Mouse (Mus musculus): ENCODE measurements at regions not wholly inside any gene's neighbourhood (a gene's known extent, or its start where the extent isn't known, plus 50 kb on each side); places are given as distances from the start of the nearest gene placed in this dataset.
"Not testable (repeated sequence)": the region's sequence is repeated elsewhere in the genome, so short reads cannot be mapped to it uniquely, and the experiment has no call there.

DNA sequence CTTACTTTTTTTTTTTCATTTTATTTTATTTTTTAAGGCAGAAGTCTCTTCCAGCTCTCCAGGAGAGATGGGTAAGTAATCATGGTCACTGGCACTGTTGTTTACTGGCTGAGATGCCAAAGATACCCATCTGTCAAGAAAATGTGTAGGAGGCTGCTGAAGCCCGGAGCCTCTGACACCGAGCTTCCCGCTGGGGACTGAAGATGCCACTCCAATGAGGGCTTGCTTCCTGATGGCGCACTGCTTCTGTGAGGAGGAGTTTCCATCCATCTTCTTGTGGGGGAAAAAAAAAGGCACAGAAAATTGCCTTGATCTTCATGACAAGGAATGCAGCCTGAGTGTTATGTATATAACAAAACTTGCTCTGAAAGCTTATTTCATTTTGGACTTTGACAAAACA is 418.2 kb upstream of the Igfbp7 start:
- ATAC-seq (replicated peaks; ENCODE audit: low FRiP score, poor library complexity, severe bottlenecking): no peak

DNA sequence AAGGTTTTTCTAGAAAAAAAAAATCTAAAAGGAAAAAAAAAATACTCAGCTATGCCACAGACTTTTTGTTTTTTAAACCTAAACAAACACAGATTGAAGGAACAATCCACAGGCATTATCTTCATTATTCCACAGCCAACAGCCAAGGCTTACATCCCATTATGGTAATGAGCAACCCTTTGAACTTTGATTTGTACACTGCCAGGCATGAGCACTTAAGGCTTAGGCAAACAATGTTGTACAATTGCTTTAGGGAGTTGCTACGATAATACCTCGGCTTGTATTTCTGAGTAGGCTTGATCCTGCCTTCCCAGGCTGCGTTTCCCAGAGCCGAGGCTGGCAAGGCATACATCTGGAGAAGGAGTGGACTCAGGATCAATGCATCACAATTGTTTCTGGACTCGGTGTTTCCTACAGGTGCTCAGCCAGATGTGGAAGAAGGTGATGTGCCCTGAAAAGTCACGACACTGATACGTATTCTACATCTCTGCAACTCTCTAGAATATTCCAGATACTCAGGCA is 409.0 kb upstream of the Igfbp7 start:
- ATAC-seq (replicated peaks; ENCODE audit: low FRiP score, poor library complexity, severe bottlenecking): no peak

DNA sequence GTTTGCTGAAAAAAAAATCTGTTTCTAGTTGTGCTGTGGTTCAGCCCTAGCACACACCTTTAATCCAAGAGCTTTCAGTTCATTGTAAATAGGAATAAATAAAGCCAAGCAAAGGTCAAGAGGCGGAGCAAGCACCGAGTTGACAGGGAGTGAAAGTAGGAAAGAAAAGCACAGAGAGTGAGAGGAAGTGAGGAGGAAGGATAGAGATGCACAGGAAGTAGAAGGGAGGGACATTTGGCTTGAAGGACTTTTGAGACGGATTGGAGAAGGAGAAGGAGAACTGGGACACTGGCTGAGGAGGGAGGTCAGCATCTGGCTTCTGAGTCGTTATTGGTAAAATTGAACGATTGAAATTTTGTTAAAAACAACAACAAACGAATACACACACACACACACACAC is 402.0 kb upstream of the Igfbp7 start:
- ATAC-seq (replicated peaks; ENCODE audit: low FRiP score, poor library complexity, severe bottlenecking): no peak

DNA sequence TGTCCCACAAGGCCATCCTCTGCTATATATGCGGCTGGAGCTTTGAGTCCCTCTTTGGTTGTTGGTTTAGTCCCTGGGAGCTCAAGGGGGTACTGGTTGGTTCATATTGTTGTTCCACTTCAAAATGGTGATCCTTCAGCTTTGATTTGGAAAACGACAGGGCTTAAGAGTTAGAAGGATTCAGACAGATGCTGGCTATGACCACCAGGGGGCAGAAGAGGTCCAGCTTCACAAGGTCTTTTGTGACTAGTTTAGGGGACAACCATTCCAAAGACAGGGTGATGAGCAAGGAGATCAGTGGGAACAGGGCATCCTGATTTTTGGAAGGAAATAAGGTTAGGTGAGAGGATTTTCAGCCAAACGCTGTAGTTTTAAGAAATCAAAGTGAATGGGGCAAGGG is 399.9 kb upstream of the Igfbp7 start:
- no peak for ATAC-seq (replicated peaks; ENCODE audit: low FRiP score, poor library complexity, severe bottlenecking)

DNA sequence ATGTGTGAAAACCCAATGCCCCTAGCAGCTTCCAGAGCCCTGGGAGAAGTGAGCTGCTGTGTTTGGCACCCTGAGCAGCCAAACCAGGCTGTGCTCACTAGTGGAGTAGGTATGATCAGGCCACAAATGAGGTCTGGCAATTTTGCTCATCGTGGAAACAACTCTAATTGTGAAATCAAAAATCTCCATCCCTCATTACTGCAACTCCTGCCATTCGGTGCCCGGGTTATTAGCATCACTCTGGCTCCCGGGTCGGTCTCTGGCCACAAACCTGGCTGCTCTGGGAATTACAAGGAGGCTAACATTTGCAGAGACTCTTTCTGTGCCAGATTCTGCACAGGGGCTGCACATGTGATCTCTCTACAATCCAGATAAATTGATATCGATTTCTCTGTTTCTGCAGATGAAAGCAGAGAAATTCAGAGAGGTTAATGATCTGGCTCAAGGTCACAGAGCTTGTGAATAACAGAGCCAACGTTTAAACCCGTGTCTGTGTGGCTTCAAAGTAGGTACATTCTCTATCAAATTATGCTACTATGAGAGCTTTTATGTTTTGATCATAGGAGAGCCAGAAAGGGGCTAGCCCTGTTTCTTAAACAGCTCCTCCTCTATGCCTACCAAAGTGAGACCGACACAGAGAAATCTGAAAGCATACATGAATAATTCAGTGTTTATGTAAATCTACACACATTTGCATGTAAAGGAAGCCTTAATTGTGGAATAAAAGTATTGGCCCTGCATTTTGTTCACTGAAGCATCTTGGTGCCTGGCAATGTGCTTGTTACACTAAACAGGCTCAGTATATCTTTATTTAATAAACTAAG is 398.7 kb upstream of the Igfbp7 start:
- ATAC-seq (replicated peaks; ENCODE audit: low FRiP score, poor library complexity, severe bottlenecking): no peak

DNA sequence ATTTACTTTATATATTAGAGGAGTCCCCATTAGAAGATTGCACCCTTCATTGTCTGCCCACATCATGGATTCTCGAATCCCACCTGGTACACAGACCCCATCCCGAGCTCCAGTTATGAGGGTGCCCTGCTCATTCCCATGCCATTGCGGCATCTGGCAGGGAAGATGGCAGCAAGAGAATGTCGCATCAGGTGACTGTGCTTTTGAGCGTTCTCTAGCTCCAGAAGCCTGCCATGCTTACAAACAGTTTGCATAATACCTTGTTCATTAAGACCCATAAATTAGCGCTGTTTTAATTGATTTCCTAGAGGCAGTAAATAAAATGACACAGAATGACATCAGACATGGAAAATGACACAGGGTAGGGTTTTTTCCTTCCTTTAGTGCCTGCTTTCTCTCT is 398.0 kb upstream of the Igfbp7 start:
- no peak for ATAC-seq (replicated peaks; ENCODE audit: low FRiP score, poor library complexity, severe bottlenecking)

DNA sequence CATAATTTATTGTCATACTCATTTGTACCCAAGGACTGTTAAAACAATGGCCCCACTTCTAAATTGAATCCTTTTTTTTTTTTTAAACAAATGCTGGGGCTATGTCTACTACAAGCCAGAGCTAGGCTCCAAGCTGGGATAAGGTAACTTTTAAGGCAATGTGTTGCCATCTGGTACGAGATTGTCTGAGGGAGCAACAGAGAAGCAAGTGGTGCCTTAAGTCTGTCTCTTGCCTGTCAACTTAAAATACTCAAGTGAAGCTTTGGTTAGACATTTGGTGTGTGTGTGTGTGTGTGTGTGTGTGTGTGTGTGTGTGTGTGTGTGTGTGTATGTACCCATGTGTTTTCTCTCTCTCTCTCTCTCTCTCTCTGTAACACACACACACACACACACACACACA is 397.5 kb upstream of the Igfbp7 start:
- ATAC-seq (replicated peaks; ENCODE audit: low FRiP score, poor library complexity, severe bottlenecking): no peak

DNA sequence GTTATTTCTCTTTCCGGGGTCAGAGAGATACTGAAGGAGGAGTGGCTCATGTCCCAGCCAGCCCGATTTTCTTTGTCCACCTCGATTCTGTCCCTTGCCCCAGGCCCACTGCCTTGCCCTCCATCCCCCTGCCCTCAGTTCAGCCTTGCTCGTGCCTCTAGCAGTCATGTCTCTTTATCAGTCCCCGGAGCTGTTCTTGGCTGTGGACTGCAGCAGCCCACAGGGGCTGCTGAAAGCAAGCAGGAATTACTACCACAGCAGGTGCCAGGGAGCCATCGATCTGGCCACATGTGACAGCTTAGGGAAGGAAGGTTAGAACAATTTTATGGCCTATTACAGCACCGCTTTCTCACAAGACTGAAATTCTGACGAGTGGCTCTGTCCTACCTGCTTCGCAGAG is 396.3 kb upstream of the Igfbp7 start:
- no peak for ATAC-seq (replicated peaks; ENCODE audit: low FRiP score, poor library complexity, severe bottlenecking)

DNA sequence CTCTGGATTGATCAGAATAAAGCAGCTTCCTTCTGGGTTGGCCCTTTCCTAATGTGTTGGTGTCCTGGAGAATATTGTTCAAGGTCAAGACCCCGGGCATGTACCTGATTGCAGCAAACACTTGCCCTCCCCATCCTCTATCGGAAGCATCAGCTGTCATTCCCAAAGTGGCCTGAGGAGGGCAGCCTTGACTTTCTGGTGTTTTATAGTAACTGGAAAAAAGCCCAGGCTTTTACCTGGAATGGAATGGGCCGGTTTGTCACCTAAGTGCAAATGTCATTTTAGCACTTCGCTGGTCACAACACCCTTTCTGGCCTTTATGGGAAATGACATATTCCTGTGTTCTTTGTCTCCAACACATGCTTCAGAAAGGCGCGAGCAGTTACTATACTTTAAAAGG is 395.7 kb upstream of the Igfbp7 start:
- ATAC-seq (replicated peaks; ENCODE audit: low FRiP score, poor library complexity, severe bottlenecking): no peak

DNA sequence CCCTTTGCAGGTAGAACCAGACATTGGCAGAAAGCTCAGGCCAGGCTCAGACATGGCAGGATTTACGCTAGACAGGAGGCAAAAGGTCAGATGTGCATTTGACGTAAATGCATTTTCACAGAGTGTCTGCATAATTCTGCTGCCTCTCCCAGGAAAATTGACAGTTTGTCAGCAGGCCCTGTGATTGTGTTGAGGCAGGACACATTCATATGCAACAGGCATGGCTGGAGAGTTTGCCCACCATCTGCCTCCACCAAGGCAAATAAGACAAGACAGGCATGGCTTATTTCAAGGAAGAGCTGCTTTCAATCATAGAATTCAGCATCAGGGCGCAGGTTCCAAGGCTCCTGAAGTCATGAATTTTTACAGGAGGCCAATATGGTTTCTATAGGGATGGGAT is 389.1 kb upstream of the Igfbp7 start:
- ATAC-seq (replicated peaks; ENCODE audit: low FRiP score, poor library complexity, severe bottlenecking): no peak

DNA sequence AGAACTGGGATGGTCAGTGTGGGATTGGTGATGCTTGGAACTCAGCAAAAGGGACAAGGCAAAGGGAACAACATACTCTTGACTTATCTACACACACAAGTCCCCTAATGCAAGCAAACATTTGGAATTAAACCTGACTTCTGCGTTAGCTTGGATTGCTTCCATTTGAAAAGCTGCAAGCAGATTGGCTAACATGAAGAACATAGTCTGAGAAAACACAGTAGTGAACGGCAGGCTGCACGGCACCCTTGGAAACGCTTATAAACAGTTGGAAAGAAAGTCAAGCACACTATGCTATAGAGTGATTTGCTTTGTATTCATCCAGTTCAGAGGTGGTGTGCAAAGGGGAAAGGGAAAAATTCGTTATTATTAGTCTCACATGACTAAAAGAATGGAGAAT is 387.9 kb upstream of the Igfbp7 start:
- ATAC-seq (replicated peaks; ENCODE audit: low FRiP score, poor library complexity, severe bottlenecking): no peak

DNA sequence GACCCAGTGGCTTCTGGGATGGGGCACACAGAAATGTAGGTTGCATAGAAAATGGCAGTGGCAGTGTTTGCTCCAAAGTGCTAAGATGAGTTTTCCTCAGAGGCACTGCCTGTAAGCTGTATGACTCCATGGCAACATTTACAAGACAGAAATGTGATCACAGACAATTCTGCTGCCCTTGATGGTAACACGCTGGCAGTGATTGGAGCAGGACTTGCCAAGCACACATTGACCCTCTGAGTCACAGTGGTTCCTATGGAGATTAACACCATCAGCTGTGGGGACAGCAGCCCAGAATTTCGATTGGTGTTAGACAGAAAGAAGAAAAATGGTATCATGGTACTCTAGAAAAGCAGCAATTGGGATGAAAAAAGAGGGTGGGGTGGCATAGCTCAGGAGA is 376.1 kb upstream of the Igfbp7 start:
- ATAC-seq (replicated peaks; ENCODE audit: low FRiP score, poor library complexity, severe bottlenecking): no peak

DNA sequence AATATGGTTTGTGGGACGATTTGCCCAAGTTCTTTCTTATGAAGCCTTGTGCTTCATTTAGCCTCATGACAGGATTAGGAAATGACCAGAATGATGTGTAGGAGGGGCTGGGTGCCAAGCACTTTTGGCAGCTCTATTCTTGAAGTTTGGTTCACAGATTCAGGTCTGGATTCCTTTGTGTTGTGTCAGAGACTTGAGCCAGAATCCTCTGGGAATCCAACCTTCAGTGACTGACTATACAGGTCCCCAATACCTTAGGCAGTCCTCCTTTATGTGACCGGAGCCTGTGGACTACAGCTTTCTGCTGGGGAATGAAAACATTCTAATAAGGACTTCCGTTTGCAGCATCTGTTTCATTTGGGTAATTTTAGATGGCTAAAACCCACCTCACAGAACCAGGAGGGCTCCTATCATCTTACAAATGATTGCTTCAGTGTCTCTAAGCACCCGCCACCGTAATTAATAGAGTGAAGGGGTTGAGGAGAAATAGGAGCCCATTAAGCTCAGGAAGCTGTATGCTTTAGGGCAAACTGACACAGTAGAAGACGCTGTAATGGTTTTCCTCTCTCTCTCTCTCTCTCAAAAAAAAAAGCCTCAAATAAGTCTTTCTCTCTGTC is 354.7 kb upstream of the Igfbp7 start:
- ATAC-seq (replicated peaks; ENCODE audit: low FRiP score, poor library complexity, severe bottlenecking): no peak

DNA sequence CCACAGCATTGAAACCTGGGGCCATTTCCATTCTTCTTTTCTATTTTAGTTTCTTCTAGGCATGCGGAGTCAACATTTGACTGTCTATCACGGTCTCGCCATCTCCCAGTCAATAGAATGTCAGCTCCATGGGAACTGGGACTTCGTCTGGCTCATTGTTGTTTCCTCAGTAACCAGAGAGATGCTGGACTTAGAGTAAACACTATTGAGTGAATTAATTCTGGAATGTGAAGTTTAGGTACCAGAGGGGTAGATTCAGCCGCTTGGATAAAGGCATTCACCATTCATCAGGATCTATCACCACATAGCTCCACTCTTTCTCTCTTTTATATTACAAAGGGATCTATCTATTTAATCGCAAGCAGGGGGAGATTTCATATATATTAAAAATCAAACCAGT is 354.2 kb upstream of the Igfbp7 start:
- no peak for ATAC-seq (replicated peaks; ENCODE audit: low FRiP score, poor library complexity, severe bottlenecking)

DNA sequence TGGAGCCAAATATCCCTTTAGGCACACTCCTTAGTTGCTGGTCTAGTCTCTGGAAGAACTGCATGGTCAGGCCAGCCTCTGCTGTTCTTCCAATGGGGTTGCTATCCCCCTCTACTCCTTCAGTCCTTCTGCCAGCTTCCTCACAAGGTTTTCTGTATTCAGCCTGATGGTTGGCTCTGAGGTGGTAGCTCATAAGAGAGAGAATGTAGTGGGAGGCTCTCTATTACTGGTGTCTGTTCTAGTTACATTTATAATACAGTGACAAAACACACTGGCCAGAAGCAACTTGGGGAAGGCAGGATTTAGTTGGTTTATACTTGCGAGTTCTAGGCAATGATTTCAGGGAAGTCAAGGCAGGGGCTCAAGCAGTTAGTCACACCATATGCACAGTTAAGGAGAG is 341.1 kb upstream of the Igfbp7 start:
- ATAC-seq (replicated peaks; ENCODE audit: low FRiP score, poor library complexity, severe bottlenecking): no peak

DNA sequence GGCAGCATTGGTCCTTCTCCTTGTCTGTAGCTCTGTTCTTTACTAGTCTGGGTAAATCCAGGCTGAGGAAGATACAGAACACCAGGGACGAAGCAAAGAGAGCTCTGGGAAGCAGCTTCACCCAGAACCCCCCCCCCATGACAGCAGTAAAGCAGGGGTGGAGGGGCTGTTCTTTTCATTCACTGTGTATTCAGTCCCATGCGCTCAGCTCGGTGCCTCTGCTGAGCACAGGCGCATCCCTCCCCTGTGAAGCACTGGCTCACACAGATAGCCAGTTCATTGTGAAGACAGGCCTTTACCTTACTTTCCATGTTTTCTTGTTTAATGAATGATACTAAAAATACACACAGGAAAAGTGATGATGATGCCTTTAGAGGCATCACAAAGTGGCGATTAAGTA is 338.8 kb upstream of the Igfbp7 start:
- ATAC-seq (replicated peaks; ENCODE audit: low FRiP score, poor library complexity, severe bottlenecking): no peak

DNA sequence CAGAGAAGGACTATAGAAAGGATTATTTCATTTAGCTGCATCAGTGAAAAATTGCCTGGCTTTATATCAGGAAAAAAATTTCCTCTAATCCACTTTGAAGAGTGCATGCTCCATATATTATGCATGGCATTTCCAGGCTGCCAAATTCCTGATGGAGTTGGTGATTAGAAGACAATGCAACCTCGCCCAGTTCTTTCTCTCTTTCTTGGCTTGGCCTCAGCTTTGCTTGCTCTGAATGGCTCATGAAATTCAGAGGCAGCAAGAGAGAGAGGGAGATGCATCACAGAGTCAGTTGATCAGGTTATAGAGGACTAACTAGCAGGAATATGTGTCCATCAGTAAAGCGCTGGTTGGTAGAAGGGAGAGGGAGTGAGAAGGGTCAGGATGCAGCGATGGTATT is 335.6 kb upstream of the Igfbp7 start:
- no peak for ATAC-seq (replicated peaks; ENCODE audit: low FRiP score, poor library complexity, severe bottlenecking)

DNA sequence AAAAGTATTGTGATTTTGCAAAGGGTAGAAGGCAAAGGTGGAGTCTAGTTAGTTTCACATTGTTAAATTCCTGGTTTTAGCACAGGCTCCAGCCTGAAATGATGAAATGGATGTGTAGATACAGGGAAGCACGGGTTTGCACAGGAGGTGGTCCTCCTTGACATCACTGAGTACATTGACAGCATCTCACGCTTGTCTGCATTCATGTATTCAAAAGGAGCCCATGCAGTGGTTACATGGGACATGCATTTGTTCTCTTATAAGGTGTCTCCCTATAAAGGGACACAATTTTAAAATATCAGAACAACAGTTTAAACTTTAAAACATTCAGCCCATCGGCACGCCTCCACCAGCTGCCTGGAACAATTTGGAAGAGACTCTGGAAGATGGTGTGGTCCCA is 322.4 kb upstream of the Igfbp7 start:
- ATAC-seq (replicated peaks; ENCODE audit: low FRiP score, poor library complexity, severe bottlenecking): not testable (repeated sequence)

DNA sequence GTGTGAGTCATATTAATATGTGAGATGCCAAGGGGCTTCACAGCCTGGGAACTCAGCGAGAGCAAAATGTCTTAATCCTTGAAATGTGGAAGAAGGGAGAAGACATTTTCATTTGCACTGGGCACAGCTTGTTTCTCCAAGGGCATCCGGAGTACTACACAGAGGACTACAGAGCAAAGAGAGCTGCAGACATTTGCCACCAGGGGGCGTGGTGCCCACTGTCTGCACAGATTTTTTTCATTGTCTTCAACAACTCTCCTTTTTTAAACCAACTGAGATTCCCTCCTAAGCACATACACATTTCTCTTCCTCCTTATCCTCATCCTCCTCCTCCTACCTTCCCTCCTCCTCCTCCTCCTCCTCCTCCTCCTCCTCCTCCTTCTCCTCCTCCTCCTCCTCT is 273.8 kb upstream of the Igfbp7 start:
- ATAC-seq (replicated peaks; ENCODE audit: low FRiP score, poor library complexity, severe bottlenecking): no peak

DNA sequence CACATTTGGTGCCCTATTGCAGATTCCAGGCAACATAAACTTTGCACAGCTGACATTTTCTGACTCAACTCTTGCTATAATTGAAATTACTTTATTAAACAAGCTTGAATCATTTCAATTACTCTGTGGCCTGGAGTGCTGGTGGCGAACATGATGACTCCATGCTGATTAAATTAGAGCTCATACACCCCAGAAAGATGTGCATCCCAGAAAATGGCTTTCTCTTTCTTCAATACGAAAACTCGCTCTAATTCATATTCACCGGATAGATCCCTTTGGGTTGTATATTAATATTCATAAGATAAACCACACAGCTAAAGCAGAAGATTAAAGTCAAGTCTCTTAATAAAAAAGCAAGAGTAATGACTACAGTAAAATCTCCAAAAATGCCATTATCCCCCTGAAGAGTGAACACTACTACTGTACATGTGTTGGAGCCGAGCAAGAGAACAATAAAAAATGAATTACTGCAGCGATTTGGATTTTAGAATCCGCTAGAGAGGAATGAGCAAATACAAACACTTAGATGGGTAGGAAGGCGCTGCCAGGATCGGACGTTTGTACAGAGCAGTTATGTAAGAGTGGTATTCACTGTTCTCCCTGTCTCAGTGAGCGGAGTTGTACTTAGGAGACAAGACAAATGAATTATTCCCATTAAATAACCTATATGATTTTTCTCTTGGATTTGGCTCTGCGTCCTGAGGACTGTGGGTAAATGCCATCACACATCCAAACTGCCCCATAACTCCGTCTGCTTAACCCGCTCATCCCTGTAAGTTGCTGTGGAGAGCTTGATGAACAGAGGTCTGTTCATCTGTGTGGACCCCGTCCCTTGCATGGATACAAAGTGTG is 264.5 kb upstream of the Igfbp7 start:
- no peak for ATAC-seq (replicated peaks; ENCODE audit: low FRiP score, poor library complexity, severe bottlenecking)

DNA sequence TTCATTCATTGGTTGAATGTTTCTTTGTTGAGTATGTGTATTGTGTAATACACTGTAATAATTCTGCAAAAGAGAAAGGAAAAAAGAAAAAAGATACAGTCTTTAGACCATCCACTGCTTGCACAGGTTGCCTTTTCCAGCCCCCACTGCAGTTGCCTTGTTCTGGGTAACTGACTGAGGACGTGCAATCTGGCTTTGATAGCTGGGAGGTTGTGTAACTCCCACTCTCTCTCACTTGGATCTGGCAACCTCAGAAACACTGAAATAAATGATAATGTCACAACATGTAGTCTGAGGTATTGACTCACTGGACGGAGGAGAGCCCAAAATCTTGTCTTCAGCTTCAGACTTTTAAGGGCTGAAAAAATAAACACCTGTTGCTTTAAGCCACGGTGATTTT is 255.3 kb upstream of the Igfbp7 start:
- ATAC-seq (replicated peaks; ENCODE audit: low FRiP score, poor library complexity, severe bottlenecking): no peak
